Mouse (Mus musculus): ENCODE measurements around the gene Slc30a1.

DNA sequence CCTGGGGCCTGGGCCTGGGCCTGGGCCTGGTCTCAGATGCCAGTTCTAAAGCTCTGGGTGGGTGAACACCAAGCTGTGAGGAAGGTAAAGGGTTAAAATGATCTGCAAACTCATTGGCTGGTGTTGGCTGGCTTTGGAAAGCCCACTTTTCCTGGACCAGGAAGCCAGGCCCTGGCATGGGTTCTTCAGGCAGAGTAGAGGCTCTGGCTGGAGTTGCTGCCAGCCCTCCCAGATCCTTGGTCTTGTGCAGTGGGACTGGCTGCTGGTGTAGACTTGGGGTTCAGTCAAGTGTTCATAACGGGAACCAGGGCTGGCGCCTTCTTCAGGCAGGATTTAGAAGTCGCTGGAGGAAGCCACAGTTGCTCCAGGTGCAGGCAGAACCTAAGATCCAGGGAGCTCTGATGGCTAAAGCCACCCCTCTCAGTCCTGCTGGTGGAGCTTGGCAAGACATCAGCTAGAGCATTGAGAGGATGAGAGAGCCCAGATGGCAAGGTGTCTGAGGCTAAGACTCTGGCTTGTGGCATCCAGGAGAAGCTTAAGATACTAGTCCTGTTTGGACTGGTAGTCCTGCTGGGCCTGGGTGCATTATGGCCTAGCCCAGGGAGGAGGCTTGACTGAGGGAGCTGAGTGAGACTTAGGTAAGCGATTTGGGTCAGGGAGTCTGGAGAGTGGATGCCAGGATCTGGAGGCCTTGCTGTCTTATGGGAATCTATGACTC lies 42.6 kb upstream of the Slc30a1 start:
- TF ChIP-seq CTCF (IDR thresholded peaks at IDR 0.05; ENCODE audit: low read depth) (no peak), EP300 (IDR thresholded peaks at IDR 0.05; ENCODE audit: low read depth) (no peak)

Measured in liver, embryonic 14.5 days (tissue).